Mouse (Mus musculus): ENCODE results near the gene Tmem82.

DNA sequence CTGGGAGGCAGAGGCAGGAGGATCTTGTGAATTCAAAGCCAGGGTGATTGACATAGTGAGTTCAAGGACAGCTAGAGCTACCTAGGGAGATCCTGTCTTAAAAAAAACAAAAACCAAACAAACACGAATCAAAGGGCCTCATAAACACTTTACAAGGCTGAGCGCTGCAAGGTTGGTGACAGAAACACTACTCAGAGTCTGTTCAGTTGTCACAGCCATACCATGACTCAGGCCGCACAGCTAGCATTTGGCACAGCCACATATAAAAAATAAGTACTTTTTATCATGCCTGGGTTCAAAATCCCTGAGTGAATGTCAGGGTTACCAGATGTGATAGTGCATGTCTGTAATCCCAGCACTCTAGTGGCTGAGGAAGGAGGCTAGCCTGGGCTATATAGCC is 28.8 kb upstream of the Tmem82 start:
- TF ChIP-seq CTCF (IDR thresholded peaks at IDR 0.05; ENCODE audit: borderline replicate concordance, control insufficient read depth, extremely low read depth, insufficient read depth, low read length, poor library complexity) = no peak
- no peak for TF ChIP-seq POLR2A (IDR thresholded peaks at IDR 0.05; ENCODE audit: control insufficient read depth, extremely low read depth, insufficient read depth, low read length, poor library complexity)

All from thymus, adult 2 months (tissue).